In the genomic region with DNA sequence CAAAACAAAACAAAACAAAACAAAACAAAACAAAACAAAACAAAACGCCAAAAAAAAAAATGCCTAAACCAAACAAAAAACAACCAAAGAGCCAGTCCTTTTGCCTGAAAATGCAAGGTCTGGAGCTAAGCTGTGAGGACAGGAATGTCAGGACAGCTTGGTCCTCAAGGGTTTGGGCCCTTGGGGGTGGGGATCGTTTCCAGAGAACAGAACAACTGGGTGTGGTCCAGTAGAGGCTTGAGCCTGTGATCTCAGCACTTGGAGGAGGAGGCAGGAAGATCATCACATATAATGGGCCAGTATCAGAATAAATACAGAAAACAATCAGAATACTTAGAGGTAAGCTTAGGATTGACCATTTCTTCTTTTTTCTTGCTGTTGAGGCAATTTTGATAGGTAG, we compare ENCODE assay signal across 23 mouse cellular contexts.
DNase-seq lines count a peak whose midpoint lies in the region; TF ChIP-seq lines count a peak whose summit lies in the region.
"Had no signal": no experiment of that assay in that cellular context is flagged by ENCODE, and none has a peak within 500 bp of the region (broad histone marks: within the 10 kb centered on the region; RNA-seq: fewer than 3 reads in every experiment).

No protein-coding gene starts in this region.

- H3K27ac ChIP-seq in gastrocnemius, adult 2 months: no peak overlapping the region
- H3K27ac ChIP-seq in ES-E14 (ENCODE audit: insufficient read depth, low read depth, low read length, poor library complexity, severe bottlenecking): no peak overlapping the region
- H3K27ac ChIP-seq: embryonic facial prominence, embryonic 13.5 days; embryonic facial prominence, embryonic 15.5 days; forebrain, embryonic 10.5 days; forebrain, embryonic 12.5 days had no signal

- no peak for TF ChIP-seq CTCF in gastrocnemius, adult 2 months (IDR thresholded peaks at IDR 0.05)

- H3K9me3 ChIP-seq in ES-E14 (ENCODE audit: control insufficient read depth, insufficient read depth, low read depth, low read length): no peaks in the 10 kb centered on the region
- H3K9me3 ChIP-seq: embryonic facial prominence, embryonic 13.5 days; embryonic facial prominence, embryonic 15.5 days; forebrain, embryonic 10.5 days; forebrain, embryonic 12.5 days had no signal

- in situ Hi-C loops in ES-E14 (cut with MboI; ENCODE audit: low sequenced_read_pairs in 2 of 2, unreplicated experiment in 2 of 2): no loop called here

- H3K9ac ChIP-seq in ES-E14 (ENCODE audit: insufficient read depth, low read depth, low read length, poor library complexity, severe bottlenecking): no peak overlapping the region
- H3K9ac ChIP-seq: embryonic facial prominence, embryonic 13.5 days; embryonic facial prominence, embryonic 15.5 days; forebrain, embryonic 12.5 days had no signal

- intact Hi-C loops in gastrocnemius, adult 2 months (cut with DNase I): no loop called here
- intact Hi-C loops in gastrocnemius, postnatal 36 days (cut with DNase I): no loop called here
- intact Hi-C loops in heart, postnatal 36 days (cut with DNase I): loop anchor here (5.0 kb wide), 1 partner anchor 52 kb away; no protein-coding TSS in a partner anchor
- intact Hi-C loops in left cerebral cortex, postnatal 10 days (cut with DNase I): no loop called here

- H3K36me3 ChIP-seq in ES-E14 (ENCODE audit: control insufficient read depth, insufficient read depth, low read length, poor library complexity, severe bottlenecking): no peaks in the 10 kb centered on the region
- H3K36me3 ChIP-seq: embryonic facial prominence, embryonic 13.5 days; embryonic facial prominence, embryonic 15.5 days; forebrain, embryonic 10.5 days; forebrain, embryonic 12.5 days had no signal

- peak; percentile 31 for DNase-seq in gastrocnemius, adult 2 months
- no peak for DNase-seq in gastrocnemius, postnatal 36 days
- DNase-seq in ES-CJ7 (ENCODE audit: low read depth, low spot score): peak; percentile 84
- DNase-seq in ES-E14 (ENCODE audit: low read depth, low spot score): peak; percentile 53
- DNase-seq in ZHBTc4 (ENCODE audit: low read depth, low spot score): peak; percentile 89
- DNase-seq in heart, postnatal 36 days: no peak
- DNase-seq in frontal cortex, postnatal 25 days (ENCODE audit: low spot score in 2 of 2): no peak
- no peak for DNase-seq in left cerebral cortex, postnatal 10 days (ENCODE audit: extremely low spot score in 1 of 2, low spot score in 2 of 2)
- DNase-seq: adrenal gland, adult 2 months; adrenal gland, postnatal 10 days; adrenal gland, postnatal 25 days; cerebellum, adult 11 months; cerebellum, adult 18-20 months; cerebellum, adult 8-10 months; cerebellum, adult 9-11 months; cerebellum, postnatal 14 days; cerebellum, postnatal 36 days; embryo, embryonic 11 days had no signal

- no peak overlapping the region for H3K4me3 ChIP-seq in gastrocnemius, adult 2 months
- H3K4me3 ChIP-seq in ES-E14 (ENCODE audit: insufficient read depth in 1 of 2, low read depth in 1 of 2, low read length in 2 of 2, poor library complexity in 1 of 2, severe bottlenecking in 1 of 2): no peak overlapping the region
- H3K4me3 ChIP-seq: embryonic facial prominence, embryonic 13.5 days; embryonic facial prominence, embryonic 15.5 days; erythroblast, embryonic 14.5 days; forebrain, embryonic 10.5 days; forebrain, embryonic 12.5 days had no signal

- H3K4me1 ChIP-seq in ES-E14 (ENCODE audit: control insufficient read depth in 2 of 2, insufficient read depth in 2 of 2, low read length in 2 of 2, poor library complexity in 1 of 2): peaks cover 2 to 5% of the 10 kb centered on the region in 2 experiments; a peak in 1 of 4 replicates

TF ChIP-seq in ES-E14, 5 proteins besides CTCF, POLR2A, EP300 and RAD21:
- TF ChIP-seq MAFK (IDR thresholded peaks at IDR 0.05; ENCODE audit: insufficient read depth, low read depth, low read length): no peak
- no peak for TF ChIP-seq ZC3H11A (IDR thresholded peaks at IDR 0.05; ENCODE audit: borderline replicate concordance, low read depth, low read length)
- TF ChIP-seq CHD2 (IDR thresholded peaks at IDR 0.05; ENCODE audit: low read depth, low read length): 0 out of 2 replicates have a peak, but pooled peaks have one; percentile 15
- TF ChIP-seq HCFC1 (IDR thresholded peaks at IDR 0.05; ENCODE audit: borderline replicate concordance, insufficient read depth, low read length): no peak

Comparison
In these comparisons a context has a peak if more than half of its experiments do, and no peak if none do; other contexts are left out.
1. DNase-seq: peak in gastrocnemius, adult 2 months (single experiment), ES-CJ7 (single experiment), ES-E14 (single experiment) and ZHBTc4 (single experiment); none in gastrocnemius, postnatal 36 days (0 of 2), heart, postnatal 36 days (0 of 2), frontal cortex, postnatal 25 days (0 of 2) and left cerebral cortex, postnatal 10 days (0 of 2).